Mouse (Mus musculus): ENCODE measurements at regions not wholly inside any gene's neighbourhood (a gene's known extent, or its start where the extent isn't known, plus 50 kb on each side); places are given as distances from the start of the nearest gene placed in this dataset.

DNA sequence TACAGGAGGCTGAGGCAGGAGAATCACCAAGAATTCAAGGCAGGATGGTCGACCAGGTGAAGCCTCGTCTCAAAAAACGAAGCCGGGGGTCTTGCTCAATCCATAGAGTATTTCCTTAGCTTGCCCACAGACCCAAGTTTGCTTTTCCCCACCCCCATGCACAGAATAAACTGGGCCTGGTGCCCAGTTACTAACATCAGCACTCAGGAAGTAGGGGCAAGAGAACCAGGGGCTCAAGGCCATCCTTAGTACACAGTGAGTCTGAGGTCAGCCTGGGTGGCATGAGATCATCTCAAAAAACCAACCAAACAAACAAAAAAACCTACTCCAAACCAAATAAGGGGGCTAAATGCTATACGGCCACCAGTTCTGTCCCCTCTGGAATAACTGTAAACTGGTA is 58.4 kb upstream of the Ier3 start:
- DNase-seq (ENCODE audit: low read depth, low spot score) = no peak
- peaks cover 0 to 9% of the 10 kb centered on the region in 2 experiments; a peak in 2 of 4 replicates for H3K36me3 ChIP-seq (ENCODE audit: control insufficient read depth in 1 of 2, insufficient read depth in 2 of 2, low read length in 2 of 2)
- H3K27me3 ChIP-seq (ENCODE audit: control insufficient read depth in 1 of 2, insufficient read depth in 2 of 2, low read length in 2 of 2) = no peaks in the 10 kb centered on the region
- H3K9ac ChIP-seq (ENCODE audit: control insufficient read depth, low read depth, low read length, poor library complexity, severe bottlenecking) = no peak overlapping the region
- H3K27ac ChIP-seq (ENCODE audit: control insufficient read depth, low read depth, low read length) = no peak overlapping the region
- no peak for TF ChIP-seq JUND (IDR thresholded peaks at IDR 0.05; ENCODE audit: low read depth, low read length)
- no peak for TF ChIP-seq MAX (IDR thresholded peaks at IDR 0.05; ENCODE audit: low read length)
- TF ChIP-seq POLR2AphosphoS5 (IDR thresholded peaks at IDR 0.05; ENCODE audit: borderline replicate concordance, low read depth, low read length) = no peak
- no peak for TF ChIP-seq EP300 (IDR thresholded peaks at IDR 0.05; ENCODE audit: low read depth in 1 of 2, low read length in 2 of 2)
- TF ChIP-seq MYC (IDR thresholded peaks at IDR 0.05; ENCODE audit: low read depth, low read length) = no peak
- TF ChIP-seq SIN3A (IDR thresholded peaks at IDR 0.05; ENCODE audit: low read length) = no peak
- TF ChIP-seq ZNF384 (IDR thresholded peaks at IDR 0.05; ENCODE audit: low read depth, low read length) = no peak
- no peak for TF ChIP-seq ELF1 (IDR thresholded peaks at IDR 0.05; ENCODE audit: low read depth, low read length)
- no peak for TF ChIP-seq HCFC1 (IDR thresholded peaks at IDR 0.05; ENCODE audit: low read depth, low read length)
- no peak for TF ChIP-seq ZC3H11A (IDR thresholded peaks at IDR 0.05; ENCODE audit: low read depth, low read length)
- no peaks in the 10 kb centered on the region for H3K9me3 ChIP-seq (replicated peaks; ENCODE audit: insufficient read depth, low read length)
- H3K4me1 ChIP-seq (ENCODE audit: control insufficient read depth in 1 of 2, insufficient read depth in 2 of 2, low read length in 2 of 2) = peaks cover 2 to 10% of the 10 kb centered on the region in 2 experiments; a peak in 3 of 4 replicates
- H3K79me2 ChIP-seq (ENCODE audit: control insufficient read depth, insufficient read depth, low read length, poor library complexity) = no peaks in the 10 kb centered on the region
- H3K4me3 ChIP-seq (ENCODE audit: control insufficient read depth in 1 of 2, insufficient read depth in 1 of 2, low read depth in 2 of 2, low read length in 2 of 2) = no peak overlapping the region

DNA sequence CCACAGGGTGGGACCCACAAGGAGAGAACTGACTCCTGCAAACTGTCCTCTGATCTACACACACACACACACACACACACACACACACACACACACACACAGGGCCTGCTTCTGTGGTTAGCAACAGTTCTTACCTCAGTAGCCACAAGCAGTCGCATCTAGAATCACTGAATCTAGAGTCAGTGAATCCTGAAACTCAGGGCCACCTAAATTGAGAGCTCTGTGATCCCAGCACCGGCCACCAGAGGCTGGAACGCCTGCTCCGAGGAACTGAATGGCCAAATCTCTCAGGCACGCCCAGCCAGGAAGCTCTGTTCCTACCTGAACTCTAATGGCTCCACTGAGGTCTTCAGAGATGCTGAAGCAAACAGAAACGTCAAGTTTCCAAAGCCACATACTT is 57.6 kb upstream of the Ier3 start:
- Histone ChIP-seq H3K9ac (ENCODE audit: control insufficient read depth, low read depth, low read length, poor library complexity, severe bottlenecking) (no peak overlapping the region), H3K27ac (ENCODE audit: control insufficient read depth, low read depth, low read length) (no peak overlapping the region), H3K4me3 (ENCODE audit: control insufficient read depth in 1 of 2, insufficient read depth in 1 of 2, low read depth in 2 of 2, low read length in 2 of 2) (no peak overlapping the region), H3K27me3 (ENCODE audit: control insufficient read depth in 1 of 2, insufficient read depth in 2 of 2, low read length in 2 of 2) (no peaks in the 10 kb centered on the region), H3K9me3 (replicated peaks; ENCODE audit: insufficient read depth, low read length) (no peaks in the 10 kb centered on the region), H3K36me3 (ENCODE audit: control insufficient read depth in 1 of 2, insufficient read depth in 2 of 2, low read length in 2 of 2) (peaks cover 0 to 5% of the 10 kb centered on the region in 2 experiments; a peak in 2 of 4 replicates), H3K79me2 (ENCODE audit: control insufficient read depth, insufficient read depth, low read length, poor library complexity) (no peaks in the 10 kb centered on the region), H3K4me1 (ENCODE audit: control insufficient read depth in 1 of 2, insufficient read depth in 2 of 2, low read length in 2 of 2) (peaks cover 2 to 6% of the 10 kb centered on the region in 2 experiments; a peak in 3 of 4 replicates)
- TF ChIP-seq NRF1 (IDR thresholded peaks at IDR 0.05; ENCODE audit: insufficient read depth, low read depth, low read length, poor library complexity, severe bottlenecking) (no peak), BHLHE40 (IDR thresholded peaks at IDR 0.05; ENCODE audit: borderline replicate concordance, low read depth, low read length) (no peak), USF2 (IDR thresholded peaks at IDR 0.05; ENCODE audit: borderline replicate concordance in 1 of 2, insufficient read depth in 1 of 2, low read depth in 1 of 2, low read length in 2 of 2) (no peak), EP300 (IDR thresholded peaks at IDR 0.05; ENCODE audit: low read depth in 1 of 2, low read length in 2 of 2) (no peak), CTCF (IDR thresholded peaks at IDR 0.05 in 2 of 3, conservative IDR thresholded peaks at IDR 0.05 in 1 of 3; ENCODE audit: control insufficient read depth in 1 of 3, insufficient read depth in 1 of 3, low read depth in 2 of 3, low read length in 3 of 3, poor library complexity in 1 of 3, severe bottlenecking in 1 of 3) (no peak), POLR2AphosphoS5 (IDR thresholded peaks at IDR 0.05; ENCODE audit: borderline replicate concordance, low read depth, low read length) (no peak), ZKSCAN1 (IDR thresholded peaks at IDR 0.05; ENCODE audit: low read depth, low read length) (no peak), USF1 (IDR thresholded peaks at IDR 0.05; ENCODE audit: low read depth, low read length) (no peak), CHD2 (IDR thresholded peaks at IDR 0.05; ENCODE audit: low read length) (no peak), MAFK (IDR thresholded peaks at IDR 0.05; ENCODE audit: borderline replicate concordance, low read depth, low read length) (no peak), ZC3H11A (IDR thresholded peaks at IDR 0.05; ENCODE audit: low read depth, low read length) (no peak), NELFE (IDR thresholded peaks at IDR 0.05; ENCODE audit: low read depth, low read length) (no peak), RCOR1 (IDR thresholded peaks at IDR 0.05; ENCODE audit: low read depth, low read length) (no peak), CHD1 (IDR thresholded peaks at IDR 0.05; ENCODE audit: low read depth, low read length) (no peak), HCFC1 (IDR thresholded peaks at IDR 0.05; ENCODE audit: low read depth, low read length) (no peak), JUND (IDR thresholded peaks at IDR 0.05; ENCODE audit: low read depth, low read length) (no peak), MYC (IDR thresholded peaks at IDR 0.05; ENCODE audit: low read depth, low read length) (no peak), ELF1 (IDR thresholded peaks at IDR 0.05; ENCODE audit: low read depth, low read length) (no peak), TBP (IDR thresholded peaks at IDR 0.05; ENCODE audit: low read depth, low read length) (no peak), ETS1 (IDR thresholded peaks at IDR 0.05; ENCODE audit: low read depth, low read length) (no peak)
- no peak for DNase-seq (ENCODE audit: low read depth, low spot score)

Data from MEL (cell line).